In genomic region chrX:103820307-103821194, GRCm38 (mm10) we compare ENCODE assay signal across 8 mouse cellular contexts. TPM values are rescaled to one million over a fixed set of nuclear protein-coding genes. Genes with fewer than 3 reads are reported as not detected.
DNase-seq lines count a peak whose midpoint lies in the region; ATAC-seq lines count a peak whose summit lies in the region.

No protein-coding gene starts in this region.

- H3K4me3 ChIP-seq in heart, embryonic 11.5 days (ENCODE audit: low read depth, low read length): peak overlapping the region; percentile 51
- peak overlapping the region; percentile 57 for H3K4me3 ChIP-seq in midbrain, embryonic 13.5 days (replicated peaks)

- no peaks in the 10 kb centered on the region for H3K9me3 ChIP-seq in heart, embryonic 11.5 days (replicated peaks; ENCODE audit: control insufficient read depth, low read length)
- no peaks in the 10 kb centered on the region for H3K9me3 ChIP-seq in midbrain, embryonic 13.5 days

- no peaks in the 10 kb centered on the region for H3K36me3 ChIP-seq in heart, embryonic 11.5 days (ENCODE audit: control insufficient read depth, insufficient read depth, low read length)
- H3K36me3 ChIP-seq in midbrain, embryonic 13.5 days: no peaks in the 10 kb centered on the region

- DNase-seq in left cerebral cortex, adult 18-20 months (ENCODE audit: low spot score in 2 of 2): peak; percentile 3 to 18
- DNase-seq in left cerebral cortex, adult 8-10 months (ENCODE audit: low spot score in 2 of 2): no peak
- DNase-seq in cerebellum, postnatal 14 days: peak; percentile 11 to 18
- DNase-seq in kidney, postnatal 10 days: peak; percentile 42
- DNase-seq in spleen, postnatal 4 days (ENCODE audit: low spot score in 2 of 2): no peak
- DNase-seq in thymus, postnatal 36 days: no peak

- no peak for ATAC-seq in heart, embryonic 11.5 days (replicated peaks; ENCODE audit: insufficient number of reproducible peaks, low FRiP score, low TSS enrichment)
- ATAC-seq in midbrain, embryonic 13.5 days: 0 out of 2 replicates have a peak, but pooled peaks have one; percentile 40

- H3K27ac ChIP-seq in heart, embryonic 11.5 days (ENCODE audit: low read depth, low read length): no peak overlapping the region
- H3K27ac ChIP-seq in midbrain, embryonic 13.5 days: no peak overlapping the region

- 23% methylated on average over 35 of the region's 35 CpGs for WGBS in heart, embryonic 11.5 days (ENCODE audit: insufficient replicate concordance)
- 30% methylated on average over 34 of the region's 35 CpGs for WGBS in midbrain, embryonic 13.5 days

- peak overlapping the region; percentile 64; the same call in 1 of the 2 replicates for H3K9ac ChIP-seq in heart, embryonic 11.5 days (ENCODE audit: low read depth, low read length)
- peak overlapping the region; percentile 73 for H3K9ac ChIP-seq in midbrain, embryonic 13.5 days (replicated peaks)

- peaks cover 43% of the 10 kb centered on the region for H3K27me3 ChIP-seq in heart, embryonic 11.5 days (ENCODE audit: control insufficient read depth, insufficient read depth, low read length)
- H3K27me3 ChIP-seq in midbrain, embryonic 13.5 days: peaks cover 87% of the 10 kb centered on the region

- H3K4me1 ChIP-seq in heart, embryonic 11.5 days (ENCODE audit: control insufficient read depth, insufficient read depth, low read length): no peaks in the 10 kb centered on the region
- peaks cover 11% of the 10 kb centered on the region for H3K4me1 ChIP-seq in midbrain, embryonic 13.5 days (replicated peaks)

- peak overlapping the region; percentile 79 for H3K4me2 ChIP-seq in heart, embryonic 11.5 days
- H3K4me2 ChIP-seq in midbrain, embryonic 13.5 days (replicated peaks): peak overlapping the region; percentile 71

RNA-seq across cellular contexts. Expression of gene Slc16a2, which starts 1.2 kb away (rescaled TPM):
- total RNA-seq in left cerebral cortex, adult 18-20 months (2021): 10 to 100 TPM; 26.7 to 29.2 TPM
- 10 to 100 TPM; 27.4 to 30.3 (median 28.8) TPM for total RNA-seq in left cerebral cortex, adult 8-10 months (2022)
- 11.1 and 11.3 TPM in 2 replicates for polyA plus RNA-seq in heart, embryonic 11.5 days (2014; fragmentation: Nextera tagmentation; extraction: Ambion mirVana)
- polyA plus RNA-seq in midbrain, embryonic 13.5 days (2015; fragmentation: Nextera tagmentation; extraction: Ambion mirVana): 17.3 and 23.3 TPM in 2 replicates

Comparison
In these comparisons a context has a peak if more than half of its experiments do, and no peak if none do; other contexts are left out.
1. DNase-seq: peak in left cerebral cortex, adult 18-20 months (2 of 2), cerebellum, postnatal 14 days (2 of 2) and kidney, postnatal 10 days (single experiment); none in left cerebral cortex, adult 8-10 months (0 of 2), spleen, postnatal 4 days (0 of 2) and thymus, postnatal 36 days (0 of 2).